Comparison of ENCODE assay signal across 14 mouse cellular contexts in genomic region chr9:56664136-56664535, GRCm38 (mm10).
DNase-seq lines count a peak whose midpoint lies in the region; ATAC-seq and TF ChIP-seq lines count a peak whose summit lies in the region.
"Had no signal": no experiment of that assay in that cellular context is flagged by ENCODE, and none has a peak within 500 bp of the region (broad histone marks: within the 10 kb centered on the region; RNA-seq: fewer than 3 reads in every experiment).

No protein-coding gene starts in this region.

- no peak overlapping the region for H3K4me3 ChIP-seq in lung, adult 2 months (replicated peaks; ENCODE audit: extremely low read depth, low read depth, low read length)
- H3K4me3 ChIP-seq in myocyte: no peak overlapping the region
- no peak overlapping the region for H3K4me3 ChIP-seq in forebrain, embryonic 12.5 days (replicated peaks)
- H3K4me3 ChIP-seq: embryonic facial prominence, embryonic 12.5 days; liver, embryonic 15.5 days; midbrain, embryonic 12.5 days had no signal

- no peaks in the 10 kb centered on the region for H3K79me2 ChIP-seq in myocyte (ENCODE audit: control insufficient read depth, insufficient read depth)

- no peak overlapping the region for H3K4me2 ChIP-seq in myocyte (ENCODE audit: low read depth)
- H3K4me2 ChIP-seq in forebrain, embryonic 12.5 days: no peak overlapping the region
- H3K4me2 ChIP-seq: embryonic facial prominence, embryonic 12.5 days; liver, embryonic 15.5 days; midbrain, embryonic 12.5 days had no signal

- peaks cover 80% of the 10 kb centered on the region for H3K27me3 ChIP-seq in myocyte (ENCODE audit: control insufficient read depth, insufficient read depth, insufficient read length)
- peaks cover 10% of the 10 kb centered on the region; the same call in 1 of the 2 replicates for H3K27me3 ChIP-seq in forebrain, embryonic 12.5 days
- H3K27me3 ChIP-seq: liver, embryonic 15.5 days; midbrain, embryonic 12.5 days had no signal

- WGBS in lung, adult 2 months: 75% methylated on average over 5 of the region's 5 CpGs
- WGBS in forebrain, embryonic 12.5 days: 82% methylated on average over 5 of the region's 5 CpGs

- H3ac ChIP-seq in myocyte (ENCODE audit: control insufficient read depth, insufficient read length): no peak overlapping the region

- ATAC-seq in forebrain, embryonic 12.5 days (ENCODE audit: low FRiP score): no peak
- no peak for ATAC-seq in CD4-positive, CD25-positive, alpha-beta regulatory T cell, adult 4 months
- ATAC-seq: forebrain, embryonic 14.5 days had no signal

- DNase-seq in heart, postnatal 4 days: peak; percentile 55
- no peak for DNase-seq in heart, adult 18-20 months
- peak; percentile 34 for DNase-seq in lung, postnatal 10 days
- DNase-seq in lung, adult 2 months: no peak
- peak; percentile 22 for DNase-seq in adipocyte (ENCODE audit: low spot score)
- DNase-seq: cerebellum, adult 2 months; spleen, adult 18-20 months had no signal

- H3K36me3 ChIP-seq in myocyte (ENCODE audit: control insufficient read depth, insufficient read depth): no peaks in the 10 kb centered on the region
- no peaks in the 10 kb centered on the region for H3K36me3 ChIP-seq in forebrain, embryonic 12.5 days (replicated peaks)
- H3K36me3 ChIP-seq: embryonic facial prominence, embryonic 12.5 days; liver, embryonic 15.5 days; midbrain, embryonic 12.5 days had no signal

- H3K27ac ChIP-seq in forebrain, embryonic 12.5 days: no peak overlapping the region
- H3K27ac ChIP-seq: embryonic facial prominence, embryonic 12.5 days; liver, embryonic 15.5 days; midbrain, embryonic 12.5 days had no signal

- TF ChIP-seq POLR2A in lung, adult 2 months (IDR thresholded peaks at IDR 0.05; ENCODE audit: borderline replicate concordance, extremely low read depth, low read depth, low read length): no peak
- TF ChIP-seq POLR2A in myocyte (IDR thresholded peaks at IDR 0.05; ENCODE audit: insufficient read length, low read depth): no peak

- no peaks in the 10 kb centered on the region for H3K9me3 ChIP-seq in forebrain, embryonic 12.5 days
- H3K9me3 ChIP-seq: embryonic facial prominence, embryonic 12.5 days; liver, embryonic 15.5 days; midbrain, embryonic 12.5 days had no signal

- H3K9ac ChIP-seq in forebrain, embryonic 12.5 days: no peak overlapping the region
- H3K9ac ChIP-seq: embryonic facial prominence, embryonic 12.5 days; liver, embryonic 15.5 days; midbrain, embryonic 12.5 days had no signal

- TF ChIP-seq CTCF in lung, adult 2 months (IDR thresholded peaks at IDR 0.05; ENCODE audit: insufficient read depth, low read length): no peak

- no peaks in the 10 kb centered on the region for H3K4me1 ChIP-seq in lung, adult 2 months (ENCODE audit: control insufficient read depth, insufficient read depth, low read length)
- no peaks in the 10 kb centered on the region for H3K4me1 ChIP-seq in forebrain, embryonic 12.5 days
- H3K4me1 ChIP-seq: embryonic facial prominence, embryonic 12.5 days; liver, embryonic 15.5 days; midbrain, embryonic 12.5 days had no signal

TF ChIP-seq in myocyte, 11 proteins besides CTCF, POLR2A, EP300 and RAD21:
- TF ChIP-seq E2F4 (IDR thresholded peaks at IDR 0.05; ENCODE audit: insufficient read depth) (no peak), MAX (IDR thresholded peaks at IDR 0.05; ENCODE audit: low read depth) (peak; percentile 48), MYOG (IDR thresholded peaks at IDR 0.05; ENCODE audit: control insufficient read depth in 1 of 3, insufficient read depth in 1 of 3, insufficient read length in 2 of 3, low read depth in 2 of 3) (peak; percentile 34 to 72 (median 52)), CEBPB (IDR thresholded peaks at IDR 0.05; ENCODE audit: insufficient read depth, poor library complexity, severe bottlenecking) (no peak), POLR2AphosphoS2 (IDR thresholded peaks at IDR 0.05; ENCODE audit: insufficient read length, low read depth) (no peak), REST (IDR thresholded peaks at IDR 0.05; ENCODE audit: insufficient read depth, insufficient read length) (peak; percentile 74), SRF (IDR thresholded peaks at IDR 0.05; ENCODE audit: control insufficient read depth, insufficient read length, low read depth) (no peak), TCF12 (IDR thresholded peaks at IDR 0.05; ENCODE audit: insufficient read depth, poor library complexity, severe bottlenecking) (no peak), MYOD1 (IDR thresholded peaks at IDR 0.05; ENCODE audit: control insufficient read depth in 1 of 3, insufficient read length in 2 of 3, low read depth in 2 of 3) (peak; percentile 31 to 94 (median 36))

Comparison
In these comparisons a context has a peak if more than half of its experiments do, and no peak if none do; other contexts are left out.
1. DNase-seq: peak in heart, postnatal 4 days (single experiment), lung, postnatal 10 days (single experiment) and adipocyte (single experiment); none in heart, adult 18-20 months (0 of 2) and lung, adult 2 months (single experiment).